Mouse (Mus musculus) myocyte (in vitro differentiated cells): ENCODE measurements around the gene Prpf6. TPM values are rescaled to one million over a fixed set of nuclear protein-coding genes. Genes with fewer than 3 reads are reported as not detected.
A peak's percentile ranks its signal among the peaks of the same experiment; 100 is the strongest.

Source experiments
- H3K27me3 ChIP-seq: one replicate; pipeline ENCODE4 v1.6.1; 2011; ENCODE audit not compliant: control insufficient read depth, insufficient read depth, insufficient read length
- H3K36me3 ChIP-seq: one replicate; pipeline ENCODE4 v1.6.1; 2011; ENCODE audit not compliant: control insufficient read depth, insufficient read depth
- H3K4me2 ChIP-seq: one replicate; pipeline ENCODE4 v1.6.1; 2011; ENCODE audit warnings: low read depth, control low read depth
- H3K4me3 ChIP-seq: one replicate; pipeline ENCODE4 v1.5.1; 2011; ENCODE audit warnings: mild to moderate bottlenecking, control low read depth, moderate library complexity
- H3K79me2 ChIP-seq: one replicate; pipeline ENCODE4 v1.6.1; 2011; ENCODE audit not compliant: control insufficient read depth, insufficient read depth
- H3ac ChIP-seq: one replicate; pipeline ENCODE4 v1.6.1; 2011; ENCODE audit not compliant: control insufficient read depth, insufficient read length
- CEBPB ChIP-seq: IDR thresholded peaks from 2 replicates; pipeline ENCODE4 v1.6.1; 2011; ENCODE audit warnings: mild to moderate bottlenecking, moderate library complexity; ENCODE audit not compliant: poor library complexity, insufficient read depth, severe bottlenecking
- E2F4 ChIP-seq: IDR thresholded peaks from one replicate; pipeline ENCODE4 v1.6.1; 2011; ENCODE audit warnings: mild to moderate bottlenecking, control low read depth, moderate library complexity; ENCODE audit not compliant: insufficient read depth
- MAX ChIP-seq: IDR thresholded peaks from one replicate; pipeline ENCODE4 v1.6.1; 2011; ENCODE audit warnings: low read depth, mild to moderate bottlenecking, control low read depth
- MYOD1 ChIP-seq, 3 experiments: IDR thresholded peaks; one replicate each; pipeline ENCODE4 v1.6.1; 2011; ENCODE audit warnings: control low read depth in 2 of 3, low read depth in 2 of 3, mild to moderate bottlenecking in 2 of 3, moderate library complexity in 1 of 3; ENCODE audit not compliant: insufficient read length in 2 of 3, control insufficient read depth in 1 of 3
- MYOG ChIP-seq, 3 experiments: IDR thresholded peaks; one replicate each; pipeline ENCODE4 v1.6.1; 2011; ENCODE audit warnings: control low read depth in 2 of 3, low read depth in 2 of 3, mild to moderate bottlenecking in 2 of 3; ENCODE audit not compliant: insufficient read length in 2 of 3, control insufficient read depth in 1 of 3, insufficient read depth in 1 of 3
- POLR2A ChIP-seq: IDR thresholded peaks from one replicate; pipeline ENCODE4 v1.6.1; 2011; ENCODE audit warnings: low read depth, mild to moderate bottlenecking, control low read depth, moderate library complexity; ENCODE audit not compliant: insufficient read length
- POLR2AphosphoS2 ChIP-seq: IDR thresholded peaks from one replicate; pipeline ENCODE4 v1.6.1; 2011; ENCODE audit warnings: low read depth, control low read depth; ENCODE audit not compliant: insufficient read length
- REST ChIP-seq: IDR thresholded peaks from one replicate; pipeline ENCODE4 v1.6.1; 2011; ENCODE audit warnings: mild to moderate bottlenecking, control low read depth, moderate library complexity; ENCODE audit not compliant: insufficient read depth, insufficient read length
- SRF ChIP-seq: IDR thresholded peaks from one replicate; pipeline ENCODE4 v1.6.1; 2011; ENCODE audit warnings: low read depth; ENCODE audit not compliant: control insufficient read depth, insufficient read length
- TCF12 ChIP-seq: IDR thresholded peaks from one replicate; pipeline ENCODE4 v1.6.1; 2011; ENCODE audit warnings: mild to moderate bottlenecking, control low read depth; ENCODE audit not compliant: poor library complexity, insufficient read depth, severe bottlenecking
- TCF3 ChIP-seq: IDR thresholded peaks from one replicate; pipeline ENCODE4 v1.6.1; 2011; ENCODE audit warnings: low read depth, control low read depth; ENCODE audit not compliant: insufficient read length
- USF1 ChIP-seq: IDR thresholded peaks from one replicate; pipeline ENCODE4 v1.6.1; 2011; ENCODE audit warnings: low read depth, mild to moderate bottlenecking, control low read depth, moderate library complexity
- polyA plus RNA-seq: library from polyadenylated mRNA; unstranded; fragments of >200 nt; fragmentation: generic; extraction: Trizol; gene quantifications from one replicate; pipeline ENCODE4 v1.2.1, GENCODE M21; 2012; ENCODE audit warnings: missing spikeins

The Prpf6 gene
- polyA plus RNA-seq, 1 experiment = 46.0 TPM

DNA sequence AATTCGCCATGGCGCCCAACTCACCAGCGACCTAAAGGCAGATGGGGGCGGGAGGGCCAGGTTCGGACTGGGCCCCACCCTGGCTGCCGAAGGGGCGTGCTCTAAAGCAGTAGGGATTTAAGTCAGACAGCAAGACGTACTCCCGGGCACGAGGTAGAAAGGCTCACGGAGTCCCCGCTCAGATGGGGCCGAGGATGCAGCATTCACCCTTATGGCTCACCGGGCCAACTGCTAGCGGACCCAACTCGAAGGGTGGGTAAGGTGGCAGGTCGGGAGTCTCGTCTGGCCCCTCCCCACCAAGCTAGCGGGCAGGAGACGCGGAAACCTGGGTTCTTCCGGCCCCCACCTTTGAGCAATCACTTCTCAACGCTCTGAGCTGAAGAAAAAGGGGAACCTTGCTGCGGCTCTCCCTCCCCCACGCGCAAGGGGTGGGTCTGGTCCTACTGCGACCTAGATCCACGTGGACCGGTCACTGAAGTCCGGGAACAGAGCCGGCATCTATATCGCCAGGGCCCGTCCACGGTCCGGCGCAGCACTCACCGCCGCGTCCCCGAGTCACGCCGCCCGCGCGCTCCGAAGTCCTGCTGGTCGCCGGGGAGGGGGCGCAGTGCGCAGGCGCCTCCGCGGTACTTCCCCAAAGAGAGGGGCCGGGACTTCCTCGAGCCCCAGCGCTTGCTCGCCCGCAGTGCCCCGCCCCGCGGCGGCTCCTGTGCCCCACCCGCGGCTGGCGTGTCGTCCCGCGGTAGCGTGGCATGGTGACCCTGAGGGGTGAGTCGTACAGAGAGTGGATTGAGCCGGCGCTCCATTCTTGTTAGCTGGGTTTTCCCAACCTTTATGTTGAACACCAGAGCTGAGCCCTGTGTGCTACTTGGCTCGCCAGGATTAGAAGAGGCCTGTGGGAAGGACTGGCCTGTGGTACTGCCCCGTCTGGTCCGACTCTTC is 101.9 kb downstream of the Prpf6 start, which contains the start of gene Rgs19:
TSS of gene Rgs19 (minus strand) at position 639 of the 942 bp plus-strand sequence.
- Histone ChIP-seq H3ac (peak within 1 kb of the TSS; percentile 32), H3K4me3 (peak within 1 kb of the TSS; percentile 70), H3K27me3 (peaks cover 8% of the 10 kb centered on the region), H3K36me3 (no peaks in the 10 kb centered on the region), H3K4me2 (peak within 1 kb of the TSS; percentile 90), H3K79me2 (no peaks in the 10 kb centered on the region)
- TF ChIP-seq E2F4 = no peak
- TF ChIP-seq MYOD1 (IDR thresholded peaks at IDR 0.05; ENCODE audit: control insufficient read depth in 1 of 3, insufficient read length in 2 of 3, low read depth in 2 of 3) = no peak
- peak; percentile 12 for TF ChIP-seq REST
- no peak for TF ChIP-seq CEBPB
- TF ChIP-seq TCF12 = no peak
- TF ChIP-seq POLR2A = peak; percentile 91
- TF ChIP-seq POLR2AphosphoS2 = peak; percentile 91
- TF ChIP-seq TCF3 = no peak
- TF ChIP-seq SRF = no peak

DNA sequence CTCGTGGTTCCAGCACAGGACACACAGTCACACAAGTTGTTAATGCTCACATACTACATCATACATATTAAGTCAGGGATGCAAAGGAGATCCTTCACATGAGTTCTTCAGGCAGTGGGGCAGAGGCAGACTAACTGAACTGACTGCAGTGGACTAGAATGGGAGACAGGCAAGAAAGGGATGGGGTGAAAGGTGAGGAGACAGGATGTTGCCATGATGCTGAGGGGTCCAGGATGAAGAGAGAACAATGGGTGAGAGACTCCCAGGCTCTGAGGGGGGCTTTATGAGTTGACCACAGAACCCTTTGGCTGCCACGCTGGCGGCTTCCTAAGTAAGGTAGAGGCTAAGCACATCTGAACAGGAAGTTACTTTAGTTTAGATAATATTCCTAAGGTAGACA is 102.9 kb downstream of the Prpf6 start:
- Histone ChIP-seq H3K4me2 (peak overlapping the region; percentile 90), H3K27me3 (peaks cover 8% of the 10 kb centered on the region), H3ac (peak overlapping the region; percentile 32), H3K79me2 (no peaks in the 10 kb centered on the region), H3K36me3 (no peaks in the 10 kb centered on the region), H3K4me3 (peak overlapping the region; percentile 70)
- TF ChIP-seq USF1 (no peak), TCF12 (no peak), CEBPB (no peak)

DNA sequence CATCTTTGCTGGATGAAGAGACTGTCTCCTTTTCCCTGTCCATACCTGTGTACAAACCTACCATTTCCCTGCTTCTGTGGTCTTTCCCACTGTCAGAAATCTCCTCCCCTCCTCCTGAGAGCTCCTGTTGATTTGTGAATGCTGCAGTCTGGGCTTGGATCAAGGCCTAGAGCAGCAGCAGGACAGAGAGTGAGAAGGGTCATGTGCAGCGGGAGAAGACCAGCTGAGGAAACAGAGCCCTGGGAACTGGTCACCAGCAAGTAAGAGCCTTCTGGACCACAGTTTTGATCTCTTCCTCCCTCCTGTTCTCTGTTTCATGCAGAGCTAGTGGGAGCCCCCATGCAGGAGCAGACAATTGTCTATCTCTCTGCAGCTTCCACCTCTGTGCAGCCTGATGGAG is 104.1 kb downstream of the Prpf6 start:
- H3K4me3 ChIP-seq = no peak overlapping the region
- H3K36me3 ChIP-seq = no peaks in the 10 kb centered on the region
- TF ChIP-seq MAX (no peak), E2F4 (no peak), MYOD1 (IDR thresholded peaks at IDR 0.05; ENCODE audit: control insufficient read depth in 1 of 3, insufficient read length in 2 of 3, low read depth in 2 of 3) (no peak), TCF12 (no peak), TCF3 (no peak), CEBPB (no peak), SRF (no peak), POLR2A (no peak), REST (no peak), USF1 (no peak), POLR2AphosphoS2 (no peak), MYOG (IDR thresholded peaks at IDR 0.05; ENCODE audit: control insufficient read depth in 1 of 3, insufficient read depth in 1 of 3, insufficient read length in 2 of 3, low read depth in 2 of 3) (no peak)
- H3K27me3 ChIP-seq = peaks cover 8% of the 10 kb centered on the region
- H3K79me2 ChIP-seq = no peaks in the 10 kb centered on the region
- no peak overlapping the region for H3ac ChIP-seq
- H3K4me2 ChIP-seq = no peak overlapping the region

DNA sequence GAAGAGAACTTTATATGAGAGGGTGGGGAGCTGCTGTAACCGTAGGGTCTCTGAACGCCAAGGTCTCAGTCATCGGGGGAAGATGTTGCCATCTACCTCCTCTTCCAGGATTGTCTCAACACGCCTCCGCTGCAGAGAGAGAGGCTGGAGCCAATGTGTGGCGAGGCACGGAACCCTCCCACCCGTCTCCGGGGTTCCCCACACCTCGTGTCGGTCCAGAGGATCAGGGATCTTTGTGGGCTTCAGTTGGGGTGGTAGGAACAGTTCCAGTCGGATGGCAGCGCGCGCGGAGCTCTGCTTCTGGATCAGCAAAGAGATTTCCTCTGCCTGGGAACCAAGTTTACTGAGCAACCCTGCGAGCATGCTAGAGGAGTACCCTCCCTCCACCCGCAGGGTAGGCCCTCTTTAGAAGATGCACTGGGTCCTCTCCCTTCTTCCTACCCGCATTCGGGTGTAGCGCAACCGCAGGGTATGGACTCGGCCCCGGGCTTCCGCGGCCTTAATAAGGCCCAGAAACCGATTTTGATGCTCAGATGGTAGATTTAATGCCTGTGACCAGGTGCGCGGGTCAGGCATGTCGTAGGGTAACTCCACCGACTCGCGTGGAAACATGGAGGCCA is 105.2 kb downstream of the Prpf6 start:
- Histone ChIP-seq H3K4me2 (no peak overlapping the region), H3ac (no peak overlapping the region), H3K36me3 (no peaks in the 10 kb centered on the region), H3K4me3 (no peak overlapping the region), H3K79me2 (no peaks in the 10 kb centered on the region), H3K27me3 (peaks cover 8% of the 10 kb centered on the region)
- no peak for TF ChIP-seq TCF12

DNA sequence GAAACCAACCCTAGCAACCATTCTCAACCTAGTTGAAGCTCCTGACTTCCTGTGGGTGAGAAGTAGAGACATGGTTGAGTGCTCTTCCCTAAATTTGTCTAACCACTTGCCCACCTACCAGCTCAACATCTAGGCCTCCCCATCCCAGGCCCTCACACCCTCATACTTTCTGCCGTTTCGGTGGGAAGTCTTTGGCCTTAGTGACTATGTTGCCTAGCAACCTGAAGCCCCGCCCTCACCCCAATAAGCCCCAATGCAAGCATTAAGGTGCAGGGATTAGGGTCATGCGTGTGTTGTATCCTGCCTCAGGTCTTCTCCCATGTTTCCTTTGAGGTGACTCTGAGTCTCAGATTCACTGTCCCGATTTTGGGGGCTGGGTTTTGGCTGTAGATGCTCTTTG is 106.6 kb downstream of the Prpf6 start, which contains the start of gene Lkaaear1:
TSS of gene Lkaaear1 (minus strand) at position 202 of the 400 bp plus-strand sequence.
- H3K4me2 ChIP-seq = no peak within 1 kb of the TSS
- H3K36me3 ChIP-seq = no peaks in the 10 kb centered on the region
- no peaks in the 10 kb centered on the region for H3K79me2 ChIP-seq
- H3ac ChIP-seq = no peak within 1 kb of the TSS
- no peak for TF ChIP-seq TCF12
- TF ChIP-seq REST = no peak
- TF ChIP-seq POLR2A = no peak
- TF ChIP-seq MAX = no peak
- no peak for TF ChIP-seq TCF3
- TF ChIP-seq CEBPB = no peak
- TF ChIP-seq SRF = no peak
- no peak for TF ChIP-seq MYOG (IDR thresholded peaks at IDR 0.05; ENCODE audit: control insufficient read depth in 1 of 3, insufficient read depth in 1 of 3, insufficient read length in 2 of 3, low read depth in 2 of 3)
- TF ChIP-seq POLR2AphosphoS2 = no peak
- no peak for TF ChIP-seq E2F4
- TF ChIP-seq MYOD1 (IDR thresholded peaks at IDR 0.05; ENCODE audit: control insufficient read depth in 1 of 3, insufficient read length in 2 of 3, low read depth in 2 of 3) = no peak
- no peak for TF ChIP-seq USF1
- peaks cover 8% of the 10 kb centered on the region for H3K27me3 ChIP-seq
- no peak within 1 kb of the TSS for H3K4me3 ChIP-seq
